Mouse (Mus musculus): ENCODE results near the gene Anxa9. TPM values are rescaled to one million over a fixed set of nuclear protein-coding genes. Genes with fewer than 3 reads are reported as not detected.

Gene Anxa9
- total RNA-seq, 2 experiments from 2014 or later: 0.36 to 0.41 TPM

- DNase-seq (ENCODE audit: extremely low spot score in 1 of 2, low spot score in 2 of 2): no peak
- intact Hi-C loops (cut with DNase I): no loop called here
Observed at GRCm38 (mm10) chr3:95287541-95287940, 19.4 kb downstream of the Anxa9 start.

GRCm38 (mm10) chr3:95286510-95286909 lies 20.5 kb downstream of the Anxa9 start:
- intact Hi-C loops (cut with DNase I): no loop called here

GRCm38 (mm10) chr3:95286011-95286410 lies 21.0 kb downstream of the Anxa9 start:
- intact Hi-C loops (cut with DNase I): no loop called here

More at GRCm38 (mm10) chr3:95286510-95286909, 20.5 kb downstream of the Anxa9 start:
- DNase-seq (ENCODE audit: extremely low spot score in 1 of 2, low spot score in 2 of 2): no peak

GRCm38 (mm10) chr3:95285390-95285789 lies 21.6 kb downstream of the Anxa9 start:
- DNase-seq (ENCODE audit: extremely low spot score in 1 of 2, low spot score in 2 of 2): no peak
- intact Hi-C loops (cut with DNase I): no loop called here

More at GRCm38 (mm10) chr3:95286011-95286410, 21.0 kb downstream of the Anxa9 start:
- DNase-seq (ENCODE audit: extremely low spot score in 1 of 2, low spot score in 2 of 2): no peak

GRCm38 (mm10) chr3:95284501-95285281 lies 22.3 kb downstream of the Anxa9 start:
- intact Hi-C loops (cut with DNase I): no loop called here
- DNase-seq (ENCODE audit: extremely low spot score in 1 of 2, low spot score in 2 of 2): no peak

GRCm38 (mm10) chr3:95284062-95284461 lies 22.9 kb downstream of the Anxa9 start:
- intact Hi-C loops (cut with DNase I): no loop called here

GRCm38 (mm10) chr3:95283589-95283941 lies 23.4 kb downstream of the Anxa9 start:
- no peak for DNase-seq (ENCODE audit: extremely low spot score in 1 of 2, low spot score in 2 of 2)
- intact Hi-C loops (cut with DNase I): no loop called here

More at GRCm38 (mm10) chr3:95284062-95284461, 22.9 kb downstream of the Anxa9 start:
- DNase-seq (ENCODE audit: extremely low spot score in 1 of 2, low spot score in 2 of 2): no peak

GRCm38 (mm10) chr3:95282865-95283588 lies 23.9 kb downstream of the Anxa9 start:
- intact Hi-C loops (cut with DNase I): no loop called here
- peak; percentile 68 to 90 for DNase-seq (ENCODE audit: extremely low spot score in 1 of 2, low spot score in 2 of 2)

- DNase-seq (ENCODE audit: extremely low spot score in 1 of 2, low spot score in 2 of 2): no peak
- intact Hi-C loops (cut with DNase I): no loop called here
Observed at GRCm38 (mm10) chr3:95282381-95282864, 24.6 kb downstream of the Anxa9 start.

- DNase-seq (ENCODE audit: extremely low spot score in 1 of 2, low spot score in 2 of 2): peak; percentile 98 to 99
- intact Hi-C loops (cut with DNase I): no loop called here
Observed at GRCm38 (mm10) chr3:95281216-95282126, 25.5 kb downstream of the Anxa9 start, which contains the start of the genes Mindy1 and Prune1. Gene Mindy1 (plus strand): TSS chr3:95281345. Gene Prune1 (minus strand): TSS chr3:95282076.

- intact Hi-C loops (cut with DNase I): no loop called here
Observed at GRCm38 (mm10) chr3:95280747-95281146, 26.2 kb downstream of the Anxa9 start.

GRCm38 (mm10) chr3:95277149-95277551 lies 29.8 kb downstream of the Anxa9 start:
- peak in 1 of 2 experiments; percentile 42 for DNase-seq (ENCODE audit: extremely low spot score in 1 of 2, low spot score in 2 of 2)

More at GRCm38 (mm10) chr3:95280747-95281146, 26.2 kb downstream of the Anxa9 start:
- peak in 1 of 2 experiments; percentile 29 for DNase-seq (ENCODE audit: extremely low spot score in 1 of 2, low spot score in 2 of 2)

GRCm38 (mm10) chr3:95276428-95276934 lies 30.5 kb downstream of the Anxa9 start:
- DNase-seq (ENCODE audit: extremely low spot score in 1 of 2, low spot score in 2 of 2): no peak
- intact Hi-C loops (cut with DNase I): no loop called here

More at GRCm38 (mm10) chr3:95277149-95277551, 29.8 kb downstream of the Anxa9 start:
- intact Hi-C loops (cut with DNase I): no loop called here

- no peak for DNase-seq (ENCODE audit: extremely low spot score in 1 of 2, low spot score in 2 of 2)
- intact Hi-C loops (cut with DNase I): no loop called here
Observed at GRCm38 (mm10) chr3:95275161-95275560, 31.8 kb downstream of the Anxa9 start.

GRCm38 (mm10) chr3:95274453-95274852 lies 32.5 kb downstream of the Anxa9 start:
- intact Hi-C loops (cut with DNase I): no loop called here
- DNase-seq (ENCODE audit: extremely low spot score in 1 of 2, low spot score in 2 of 2): no peak

GRCm38 (mm10) chr3:95273471-95273870 lies 33.5 kb downstream of the Anxa9 start:
- intact Hi-C loops (cut with DNase I): no loop called here
- DNase-seq (ENCODE audit: extremely low spot score in 1 of 2, low spot score in 2 of 2): peak in 1 of 2 experiments; percentile 29

- intact Hi-C loops (cut with DNase I): no loop called here
- DNase-seq (ENCODE audit: extremely low spot score in 1 of 2, low spot score in 2 of 2): no peak
Observed at GRCm38 (mm10) chr3:95270766-95271364, 36.1 kb downstream of the Anxa9 start.

GRCm38 (mm10) chr3:95269789-95270188 lies 37.2 kb downstream of the Anxa9 start:
- no peak for DNase-seq (ENCODE audit: extremely low spot score in 1 of 2, low spot score in 2 of 2)
- intact Hi-C loops (cut with DNase I): loop anchor here (5.0 kb wide), 2 partner anchors 42 to 127 kb away; partner anchors contain the start of genes Cdc42se1 and Tnfaip8l2
